Mouse (Mus musculus): ENCODE measurements around the gene AL607142.1. TPM values are rescaled to one million over a fixed set of nuclear protein-coding genes. Genes with fewer than 3 reads are reported as not detected.

AL607142.1 gene
- total and polyA plus RNA-seq, 2 experiments = not detected

DNA sequence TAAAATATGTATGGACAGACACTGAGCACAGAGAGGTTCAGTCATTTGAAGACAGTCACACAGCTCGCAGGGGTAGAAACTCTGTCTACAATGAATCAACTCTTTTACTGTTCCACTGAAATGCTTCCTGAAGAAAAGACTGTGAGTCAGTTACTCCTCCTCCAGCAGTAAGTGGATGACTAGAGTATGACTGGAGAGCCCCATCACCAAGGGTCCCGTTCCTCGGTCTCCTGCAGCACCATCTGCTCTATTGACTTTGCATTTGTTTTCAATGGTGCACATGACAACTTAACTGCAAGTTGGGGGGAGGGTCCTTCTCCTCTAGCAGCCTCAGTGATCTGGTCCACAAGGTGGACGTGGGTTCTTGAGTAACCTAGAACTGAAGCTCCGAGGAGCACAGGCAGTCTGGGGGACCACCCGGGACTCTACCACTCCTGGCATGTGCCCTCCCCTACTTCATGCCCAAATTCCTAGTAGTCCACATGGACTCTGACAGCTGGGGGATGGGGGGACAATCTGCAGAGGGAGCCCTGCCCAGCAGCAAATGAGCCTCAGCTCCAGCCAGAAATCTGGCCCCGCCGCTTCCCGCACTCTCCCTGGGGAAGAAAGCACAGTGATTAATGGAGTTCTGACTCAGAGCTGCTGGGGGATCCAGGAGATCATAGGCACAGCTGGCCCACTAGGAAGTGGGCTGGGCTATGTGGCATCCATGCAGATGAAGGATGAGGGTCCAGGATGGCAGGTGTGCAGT is 2.2 kb downstream of the AL607142.1 start:
- Histone ChIP-seq H3K27me3 (ENCODE audit: control insufficient read depth, insufficient read depth, low read length) (no peaks in the 10 kb centered on the region), H3K4me1 (ENCODE audit: control insufficient read depth, insufficient read depth, low read length) (peaks cover 28% of the 10 kb centered on the region), H3K36me3 (ENCODE audit: control insufficient read depth, insufficient read depth, low read length) (no peaks in the 10 kb centered on the region), H3K27ac (replicated peaks; ENCODE audit: insufficient read depth, low read depth, low read length) (no peak overlapping the region), H3K9ac (ENCODE audit: low read depth, low read length) (no peak overlapping the region), H3K79me2 (ENCODE audit: control insufficient read depth, insufficient read depth, low read length) (no peaks in the 10 kb centered on the region), H3K4me3 (ENCODE audit: insufficient read depth, low read depth, low read length) (no peak overlapping the region)
- no peak for TF ChIP-seq POLR2A (IDR thresholded peaks at IDR 0.05; ENCODE audit: extremely low read depth, insufficient read depth, low read length)
- no peak for TF ChIP-seq CTCF (IDR thresholded peaks at IDR 0.05; ENCODE audit: low read depth, low read length)
- no peak for DNase-seq (ENCODE audit: extremely low read depth, low read depth, low spot score)
- WGBS = 53% methylated on average over 9 of the region's 9 CpGs

DNA sequence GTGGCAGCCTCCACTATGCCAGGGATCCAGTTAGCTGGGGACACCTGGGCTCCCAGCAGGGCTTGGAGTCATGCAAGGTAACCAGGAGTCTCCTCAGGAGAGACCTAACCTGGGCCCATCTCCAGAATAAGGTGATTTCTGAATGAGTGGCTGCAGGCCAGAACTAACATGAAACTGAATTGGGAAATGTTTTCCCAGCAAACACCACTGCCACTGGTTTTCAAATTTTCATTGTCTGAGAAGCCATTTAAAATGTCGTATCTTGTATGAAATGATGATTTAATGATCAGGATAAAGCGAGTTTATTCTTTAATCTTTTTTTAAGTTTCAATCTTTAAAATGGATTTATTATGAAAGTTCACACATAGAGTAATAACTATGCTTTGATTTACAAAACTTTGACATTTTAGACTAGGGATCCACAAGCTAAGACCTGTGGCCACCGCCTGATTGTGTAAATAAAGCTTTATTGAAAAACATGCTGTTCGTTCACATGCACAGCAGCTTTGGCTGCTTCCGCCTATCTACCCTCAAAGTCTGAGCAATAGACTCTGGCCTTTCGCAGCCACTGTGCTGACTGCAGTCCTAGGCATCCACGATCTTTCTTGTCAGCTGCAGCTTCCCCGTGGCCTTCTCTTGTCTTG is 2.9 kb downstream of the AL607142.1 start:
- H3K79me2 ChIP-seq (ENCODE audit: control insufficient read depth, insufficient read depth, low read length) = no peaks in the 10 kb centered on the region
- no peaks in the 10 kb centered on the region for H3K36me3 ChIP-seq (ENCODE audit: control insufficient read depth, insufficient read depth, low read length)
- no peaks in the 10 kb centered on the region for H3K27me3 ChIP-seq (ENCODE audit: control insufficient read depth, insufficient read depth, low read length)
- no peak overlapping the region for H3K4me3 ChIP-seq (ENCODE audit: insufficient read depth, low read depth, low read length)
- TF ChIP-seq POLR2A (IDR thresholded peaks at IDR 0.05; ENCODE audit: extremely low read depth, insufficient read depth, low read length) (no peak), CTCF (IDR thresholded peaks at IDR 0.05; ENCODE audit: low read depth, low read length) (no peak)
- H3K9ac ChIP-seq (ENCODE audit: low read depth, low read length) = no peak overlapping the region
- peak; percentile 91 for DNase-seq (ENCODE audit: extremely low read depth, low read depth, low spot score)
- WGBS = 31% methylated on average over 8 of the region's 8 CpGs
- H3K4me1 ChIP-seq (ENCODE audit: control insufficient read depth, insufficient read depth, low read length) = peaks cover 32% of the 10 kb centered on the region
- no peak overlapping the region for H3K27ac ChIP-seq (replicated peaks; ENCODE audit: insufficient read depth, low read depth, low read length)

DNA sequence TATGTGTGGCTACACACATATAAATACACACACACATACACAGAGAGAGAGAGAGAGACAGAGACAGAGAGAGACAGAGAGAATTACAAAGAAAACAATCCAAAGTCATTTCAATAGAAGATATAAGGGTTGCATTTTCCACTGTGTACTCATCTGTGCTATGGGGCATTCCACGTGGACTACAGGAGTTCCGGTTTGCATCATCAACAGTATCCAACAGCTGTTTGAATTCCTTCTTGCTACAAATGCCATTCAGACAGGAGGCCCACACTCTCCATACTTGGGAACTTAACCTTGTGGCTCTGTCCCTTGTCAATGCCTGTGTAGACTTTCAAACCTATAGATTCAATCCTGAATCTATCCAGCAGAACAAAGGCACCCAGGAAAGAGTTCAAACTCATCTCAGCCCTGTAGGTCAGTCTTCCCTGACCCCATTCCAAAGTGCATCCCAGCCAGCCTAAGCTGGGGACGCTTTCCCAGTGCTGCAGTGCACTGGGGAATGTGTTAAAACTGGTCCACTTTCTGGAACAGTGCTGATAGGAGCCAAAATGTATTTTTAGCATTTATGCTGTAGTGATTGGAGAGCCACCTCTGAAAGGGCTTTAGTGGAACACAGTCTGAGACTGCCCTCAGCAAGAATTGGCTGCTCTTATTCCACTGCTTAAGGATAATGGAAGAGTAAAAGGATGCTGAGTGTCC is 4.2 kb downstream of the AL607142.1 start:
- peaks cover 34% of the 10 kb centered on the region for H3K4me1 ChIP-seq (ENCODE audit: control insufficient read depth, insufficient read depth, low read length)
- H3K27ac ChIP-seq (replicated peaks; ENCODE audit: insufficient read depth, low read depth, low read length) = no peak overlapping the region
- no peaks in the 10 kb centered on the region for H3K79me2 ChIP-seq (ENCODE audit: control insufficient read depth, insufficient read depth, low read length)
- DNase-seq (ENCODE audit: extremely low read depth, low read depth, low spot score) = peak; percentile 77
- 19% methylated on average over 3 of the region's 3 CpGs for WGBS
- H3K9ac ChIP-seq (ENCODE audit: low read depth, low read length) = no peak overlapping the region
- H3K4me3 ChIP-seq (ENCODE audit: insufficient read depth, low read depth, low read length) = no peak overlapping the region
- no peaks in the 10 kb centered on the region for H3K36me3 ChIP-seq (ENCODE audit: control insufficient read depth, insufficient read depth, low read length)
- TF ChIP-seq POLR2A (IDR thresholded peaks at IDR 0.05; ENCODE audit: extremely low read depth, insufficient read depth, low read length) = no peak
- no peak for TF ChIP-seq CTCF (IDR thresholded peaks at IDR 0.05; ENCODE audit: low read depth, low read length)
- H3K27me3 ChIP-seq (ENCODE audit: control insufficient read depth, insufficient read depth, low read length) = no peaks in the 10 kb centered on the region

DNA sequence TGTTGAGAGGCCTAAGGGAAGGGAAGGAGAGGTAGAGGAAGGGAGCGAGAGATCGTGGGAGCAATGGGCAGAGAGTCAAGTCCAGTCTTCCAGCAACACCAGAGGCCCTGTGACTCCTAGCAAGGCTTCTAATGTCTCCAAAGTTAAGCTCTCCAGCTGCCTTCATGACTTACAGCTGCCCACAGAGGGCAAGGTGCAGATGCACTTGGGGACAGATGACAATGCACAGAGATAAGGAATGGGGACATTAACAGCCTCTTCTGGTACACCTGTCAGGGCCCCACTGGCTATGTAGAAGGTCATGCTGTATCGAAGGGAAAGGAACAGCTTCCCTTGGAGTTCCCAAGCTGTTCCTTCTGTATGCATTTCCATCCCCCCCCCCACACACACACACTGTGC is 4.8 kb downstream of the AL607142.1 start:
- WGBS = 48% methylated on average over 3 of the region's 3 CpGs
- peak; percentile 21 for DNase-seq (ENCODE audit: extremely low read depth, low read depth, low spot score)
- Histone ChIP-seq H3K79me2 (ENCODE audit: control insufficient read depth, insufficient read depth, low read length) (no peaks in the 10 kb centered on the region), H3K27me3 (ENCODE audit: control insufficient read depth, insufficient read depth, low read length) (no peaks in the 10 kb centered on the region), H3K36me3 (ENCODE audit: control insufficient read depth, insufficient read depth, low read length) (no peaks in the 10 kb centered on the region), H3K9ac (ENCODE audit: low read depth, low read length) (no peak overlapping the region), H3K4me3 (ENCODE audit: insufficient read depth, low read depth, low read length) (no peak overlapping the region), H3K27ac (replicated peaks; ENCODE audit: insufficient read depth, low read depth, low read length) (no peak overlapping the region), H3K4me1 (ENCODE audit: control insufficient read depth, insufficient read depth, low read length) (peaks cover 37% of the 10 kb centered on the region)
- no peak for TF ChIP-seq POLR2A (IDR thresholded peaks at IDR 0.05; ENCODE audit: extremely low read depth, insufficient read depth, low read length)
- TF ChIP-seq CTCF (IDR thresholded peaks at IDR 0.05; ENCODE audit: low read depth, low read length) = no peak

DNA sequence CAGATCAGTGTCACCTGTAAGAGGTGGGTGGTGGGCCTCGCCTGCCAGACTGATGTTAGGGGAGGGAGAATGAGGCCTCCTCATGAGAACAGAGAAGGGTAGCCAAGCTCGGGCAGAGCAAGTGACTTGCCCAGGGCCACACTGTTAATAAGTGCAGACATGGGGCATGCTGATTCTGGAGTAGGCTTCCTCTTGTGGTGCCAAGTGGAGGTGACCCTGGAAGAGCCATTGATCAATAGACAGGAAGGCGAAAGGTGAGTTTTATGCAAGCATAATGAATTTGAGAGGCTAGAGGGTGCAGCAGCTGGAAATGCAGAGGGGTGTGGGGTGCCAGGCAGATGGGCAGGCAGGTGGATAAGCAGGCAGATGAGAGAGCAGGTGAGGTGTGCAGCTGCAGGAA is 6.6 kb downstream of the AL607142.1 start:
- H3K4me1 ChIP-seq (ENCODE audit: control insufficient read depth, insufficient read depth, low read length) = peaks cover 42% of the 10 kb centered on the region
- TF ChIP-seq POLR2A (IDR thresholded peaks at IDR 0.05; ENCODE audit: extremely low read depth, insufficient read depth, low read length) = no peak
- TF ChIP-seq CTCF (IDR thresholded peaks at IDR 0.05; ENCODE audit: low read depth, low read length) = no peak
- H3K36me3 ChIP-seq (ENCODE audit: control insufficient read depth, insufficient read depth, low read length) = no peaks in the 10 kb centered on the region
- DNase-seq (ENCODE audit: extremely low read depth, low read depth, low spot score) = peak; percentile 94
- H3K4me3 ChIP-seq (ENCODE audit: insufficient read depth, low read depth, low read length) = no peak overlapping the region
- no peak overlapping the region for H3K9ac ChIP-seq (ENCODE audit: low read depth, low read length)
- H3K27me3 ChIP-seq (ENCODE audit: control insufficient read depth, insufficient read depth, low read length) = no peaks in the 10 kb centered on the region
- no peaks in the 10 kb centered on the region for H3K79me2 ChIP-seq (ENCODE audit: control insufficient read depth, insufficient read depth, low read length)
- 30% methylated on average over 3 of the region's 3 CpGs for WGBS
- peak overlapping the region; percentile 36 for H3K27ac ChIP-seq (replicated peaks; ENCODE audit: insufficient read depth, low read depth, low read length)

Measured in liver, adult 2 months (tissue).